Mouse (Mus musculus) midbrain, embryonic 16.5 days (tissue): ENCODE data around the gene Nfkbie. TPM values are rescaled to one million over a fixed set of nuclear protein-coding genes. Genes with fewer than 3 reads are reported as not detected.

Experiments used
- ATAC-seq: fragments of 200-750 bp; cut with Nextera tagmentation; 2 replicates; pipeline ENCODE4 v1.8.0; 2017; ENCODE audit warnings: moderate TSS enrichment
- H3K27ac ChIP-seq: fragments of 300-500 bp; sonication (generic); 2 replicates; pipeline ENCODE4 v1.5.1; 2014; ENCODE audit warnings: mild to moderate bottlenecking, low read length, mixed read lengths
- H3K27me3 ChIP-seq: fragments of 300-500 bp; sonication (generic); 2 replicates; pipeline ENCODE4 v1.6.1; 2014; ENCODE audit warnings: low read depth, low read length, mixed read lengths; ENCODE audit not compliant: control insufficient read depth, insufficient read depth
- H3K36me3 ChIP-seq: fragments of 300-500 bp; sonication (generic); 2 replicates; pipeline ENCODE4 v1.6.1; 2014; ENCODE audit warnings: mild to moderate bottlenecking, low read length, moderate library complexity, mixed read lengths; ENCODE audit not compliant: control insufficient read depth, insufficient read depth
- H3K4me1 ChIP-seq: fragments of 300-500 bp; sonication (generic); 2 replicates; pipeline ENCODE4 v1.6.1; 2014; ENCODE audit warnings: mild to moderate bottlenecking, low read length, mixed read lengths; ENCODE audit not compliant: control insufficient read depth, insufficient read depth
- H3K4me2 ChIP-seq: fragments of 300-500 bp; sonication (generic); 2 replicates; pipeline ENCODE4 v1.6.1; 2014; ENCODE audit warnings: mild to moderate bottlenecking, low read length, mixed read lengths
- H3K4me3 ChIP-seq: fragments of 300-500 bp; sonication (generic); 2 replicates; pipeline ENCODE4 v1.5.1; 2014; ENCODE audit warnings: low read depth, mild to moderate bottlenecking, low read length, moderate library complexity, mixed read lengths
- H3K9ac ChIP-seq: fragments of 300-500 bp; sonication (generic); 2 replicates; pipeline ENCODE4 v1.6.1; 2014; ENCODE audit warnings: low read depth, low read length, mixed read lengths
- H3K9me3 ChIP-seq: fragments of 300-500 bp; sonication (generic); replicated peaks from 2 replicates; pipeline ENCODE4 v1.6.1; 2014; ENCODE audit warnings: mild to moderate bottlenecking, low read length, mixed read lengths; ENCODE audit not compliant: control insufficient read depth, poor library complexity, severe bottlenecking
- WGBS: fragments of 180-500 bp; shearing (Covaris S2); extraction: QIAGEN DNeasy Blood & Tissue Kit; methylation state at CpG from one replicate; pipeline ENCODE4 v1.1.7; 2014; 5-methylcytosine and 5-hydroxymethylcytosine counted together
- polyA plus RNA-seq: library from polyadenylated mRNA; unstranded; fragments of >200 nt; fragmentation: Nextera tagmentation; extraction: Ambion mirVana; gene quantifications from 2 replicates; pipeline ENCODE4 v1.2.1, GENCODE M21; 2015

The Nfkbie gene
- polyA plus RNA-seq, 1 experiment from 2014 or later: 3.7 TPM

GRCm38 (mm10) chr17:45581567-45581983 lies 26.1 kb downstream of the Nfkbie start:
- 12% methylated on average over 2 of the region's 2 CpGs for WGBS
- H3K27ac ChIP-seq: no peak overlapping the region
- H3K9ac ChIP-seq: no peak overlapping the region

GRCm38 (mm10) chr17:45582188-45582587 lies 26.7 kb downstream of the Nfkbie start:
- H3K9me3 ChIP-seq: no peaks in the 10 kb centered on the region
- no peaks in the 10 kb centered on the region for H3K36me3 ChIP-seq
- H3K9ac ChIP-seq: no peak overlapping the region
- ATAC-seq: no peak
- no peak overlapping the region for H3K27ac ChIP-seq
- WGBS: 98% methylated on average over 6 of the region's 6 CpGs
- H3K4me1 ChIP-seq: peaks cover 13% of the 10 kb centered on the region
- no peak overlapping the region for H3K4me3 ChIP-seq
- H3K4me2 ChIP-seq: no peak overlapping the region
- no peaks in the 10 kb centered on the region for H3K27me3 ChIP-seq

More at GRCm38 (mm10) chr17:45581567-45581983, 26.1 kb downstream of the Nfkbie start:
- H3K4me3 ChIP-seq: no peak overlapping the region
- ATAC-seq: no peak
- no peaks in the 10 kb centered on the region for H3K36me3 ChIP-seq
- no peak overlapping the region for H3K4me2 ChIP-seq
- H3K27me3 ChIP-seq: no peaks in the 10 kb centered on the region
- H3K9me3 ChIP-seq: no peaks in the 10 kb centered on the region
- peaks cover 13% of the 10 kb centered on the region for H3K4me1 ChIP-seq

- H3K4me3 ChIP-seq: no peak overlapping the region
- no peak overlapping the region for H3K27ac ChIP-seq
- H3K9me3 ChIP-seq: no peaks in the 10 kb centered on the region
- no peak for ATAC-seq
- no peaks in the 10 kb centered on the region for H3K27me3 ChIP-seq
- WGBS: 78% methylated on average over 6 of the region's 6 CpGs
- no peaks in the 10 kb centered on the region for H3K36me3 ChIP-seq
- H3K4me2 ChIP-seq: no peak overlapping the region
- no peak overlapping the region for H3K9ac ChIP-seq
- peaks cover 13% of the 10 kb centered on the region for H3K4me1 ChIP-seq
Measured at GRCm38 (mm10) chr17:45582715-45583355, 27.3 kb downstream of the Nfkbie start.

GRCm38 (mm10) chr17:45584096-45584896 lies 28.8 kb downstream of the Nfkbie start:
- H3K27me3 ChIP-seq: no peaks in the 10 kb centered on the region
- H3K9ac ChIP-seq: no peak overlapping the region
- H3K4me2 ChIP-seq: no peak overlapping the region
- H3K27ac ChIP-seq: peak overlapping the region; percentile 73
- H3K4me3 ChIP-seq: no peak overlapping the region
- no peaks in the 10 kb centered on the region for H3K36me3 ChIP-seq
- H3K9me3 ChIP-seq: no peaks in the 10 kb centered on the region
- peak; percentile 61 for ATAC-seq
- H3K4me1 ChIP-seq: peaks cover 13% of the 10 kb centered on the region
- WGBS: 38% methylated on average over 12 of the region's 12 CpGs

- H3K27me3 ChIP-seq: no peaks in the 10 kb centered on the region
- WGBS: 19% methylated on average over 14 of the region's 14 CpGs
- H3K36me3 ChIP-seq: no peaks in the 10 kb centered on the region
- no peak overlapping the region for H3K4me2 ChIP-seq
- no peaks in the 10 kb centered on the region for H3K9me3 ChIP-seq
- no peak overlapping the region for H3K4me3 ChIP-seq
- peak; percentile 61 for ATAC-seq
- H3K9ac ChIP-seq: 0 out of 2 replicates have a peak overlapping the region, but pooled peaks have one; percentile 31
- peaks cover 13% of the 10 kb centered on the region for H3K4me1 ChIP-seq
- peak overlapping the region; percentile 73 for H3K27ac ChIP-seq
Measured at GRCm38 (mm10) chr17:45584939-45585678, 29.6 kb downstream of the Nfkbie start.

- Histone ChIP-seq H3K27me3 (no peaks in the 10 kb centered on the region), H3K4me3 (no peak overlapping the region), H3K4me2 (no peak overlapping the region), H3K9ac (0 out of 2 replicates have a peak overlapping the region, but pooled peaks have one; percentile 31), H3K27ac (peak overlapping the region; percentile 73; the same call in 1 of the 2 replicates), H3K36me3 (no peaks in the 10 kb centered on the region), H3K4me1 (peaks cover 13% of the 10 kb centered on the region), H3K9me3 (no peaks in the 10 kb centered on the region)
- WGBS: 45% methylated on average over 23 of the region's 23 CpGs
- no peak for ATAC-seq
Measured at GRCm38 (mm10) chr17:45585725-45586448, 30.4 kb downstream of the Nfkbie start.

GRCm38 (mm10) chr17:45586449-45586837 lies 30.9 kb downstream of the Nfkbie start:
- Histone ChIP-seq H3K4me1 (peaks cover 13% of the 10 kb centered on the region), H3K27me3 (no peaks in the 10 kb centered on the region), H3K9me3 (no peaks in the 10 kb centered on the region), H3K4me2 (no peak overlapping the region), H3K27ac (no peak overlapping the region), H3K36me3 (no peaks in the 10 kb centered on the region), H3K4me3 (no peak overlapping the region), H3K9ac (no peak overlapping the region)
- no peak for ATAC-seq
- 98% methylated on average over 3 of the region's 3 CpGs for WGBS

GRCm38 (mm10) chr17:45588370-45588769 lies 32.9 kb downstream of the Nfkbie start:
- no peak overlapping the region for H3K4me2 ChIP-seq
- no peak overlapping the region for H3K9ac ChIP-seq
- no peak overlapping the region for H3K27ac ChIP-seq
- 96% methylated on average over 7 of the region's 7 CpGs for WGBS
- no peak overlapping the region for H3K4me3 ChIP-seq
- H3K27me3 ChIP-seq: no peaks in the 10 kb centered on the region
- ATAC-seq: no peak
- H3K9me3 ChIP-seq: no peaks in the 10 kb centered on the region
- no peaks in the 10 kb centered on the region for H3K36me3 ChIP-seq
- peaks cover 21% of the 10 kb centered on the region for H3K4me1 ChIP-seq
